Mouse (Mus musculus): ENCODE results near the gene Gls. TPM values are rescaled to one million over a fixed set of nuclear protein-coding genes. Genes with fewer than 3 reads are reported as not detected.

Gls gene
- polyA plus RNA-seq, 1 experiment from 2014 or later: 33.9 TPM

DNA sequence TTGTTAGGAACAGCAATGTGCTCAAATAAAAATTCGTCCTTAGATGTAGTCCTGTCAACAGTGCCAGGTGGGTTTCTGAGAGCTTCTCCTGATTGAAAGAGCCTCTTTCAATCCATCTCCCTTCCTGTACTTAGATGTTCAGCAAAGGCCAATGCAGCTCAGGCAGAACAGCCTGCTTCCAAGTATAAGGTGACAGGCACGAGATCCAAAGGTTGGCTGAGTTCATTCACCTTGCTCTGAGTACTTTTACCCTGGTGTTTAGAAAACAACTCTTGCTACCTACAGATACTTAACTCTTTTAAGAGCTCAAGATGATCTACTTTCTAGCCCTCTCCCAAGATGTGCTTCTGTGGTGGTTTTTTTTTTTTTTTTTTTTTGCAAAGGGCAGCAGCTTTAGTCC, 56.0 kb downstream of the Gls start:
- H3K36me3 ChIP-seq (ENCODE audit: control insufficient read depth, insufficient read depth): no peaks in the 10 kb centered on the region
- no peaks in the 10 kb centered on the region for H3K4me1 ChIP-seq (replicated peaks; ENCODE audit: control insufficient read depth, insufficient read depth, low read length)
- peak; percentile 61; the same call in 1 of the 2 replicates for ATAC-seq
- no peak overlapping the region for H3K4me3 ChIP-seq (ENCODE audit: low read depth, low read length)
- no peak for TF ChIP-seq CTCF (IDR thresholded peaks at IDR 0.05; ENCODE audit: low read depth)
- no peaks in the 10 kb centered on the region for H3K27me3 ChIP-seq (replicated peaks; ENCODE audit: control insufficient read depth, insufficient read depth, low read length)
- H3K9me3 ChIP-seq (ENCODE audit: control insufficient read depth): no peaks in the 10 kb centered on the region
- H3K9ac ChIP-seq (ENCODE audit: low read depth, low read length): no peak overlapping the region
- no peak overlapping the region for H3K4me2 ChIP-seq (replicated peaks; ENCODE audit: low read depth)
- H3K27ac ChIP-seq (ENCODE audit: low read depth, low read length): 0 out of 2 replicates have a peak overlapping the region, but pooled peaks have one; percentile 6
- whole genome bisulfite sequencing: 43% methylated on average over 2 of the region's 2 CpGs

DNA sequence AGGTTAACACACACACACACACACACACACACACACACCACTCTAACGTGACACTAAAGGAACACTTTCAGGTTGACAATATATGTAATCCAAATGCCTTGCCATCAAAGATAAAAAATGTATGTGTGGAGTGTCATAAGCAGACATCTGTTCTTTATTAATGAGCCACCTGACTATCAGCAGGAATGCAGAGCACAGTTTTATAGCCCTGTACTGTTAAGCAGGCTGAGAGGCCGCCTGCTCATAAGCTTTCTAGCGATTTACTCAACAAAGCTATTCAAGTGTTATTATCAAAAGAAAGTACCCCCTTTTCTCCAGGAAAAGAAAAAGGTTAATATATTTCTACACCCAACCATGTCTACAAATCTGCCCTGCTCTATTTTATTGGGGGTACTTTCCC, 57.0 kb downstream of the Gls start:
- WGBS: 31% methylated on average over 3 of the region's 3 CpGs
- H3K4me1 ChIP-seq (replicated peaks; ENCODE audit: control insufficient read depth, insufficient read depth, low read length): no peaks in the 10 kb centered on the region
- TF ChIP-seq CTCF (IDR thresholded peaks at IDR 0.05; ENCODE audit: low read depth): no peak
- H3K9ac ChIP-seq (ENCODE audit: low read depth, low read length): no peak overlapping the region
- H3K9me3 ChIP-seq (ENCODE audit: control insufficient read depth): no peaks in the 10 kb centered on the region
- H3K4me2 ChIP-seq (replicated peaks; ENCODE audit: low read depth): no peak overlapping the region
- H3K27me3 ChIP-seq (replicated peaks; ENCODE audit: control insufficient read depth, insufficient read depth, low read length): no peaks in the 10 kb centered on the region
- H3K36me3 ChIP-seq (ENCODE audit: control insufficient read depth, insufficient read depth): no peaks in the 10 kb centered on the region
- H3K27ac ChIP-seq (ENCODE audit: low read depth, low read length): no peak overlapping the region
- no peak for ATAC-seq
- H3K4me3 ChIP-seq (ENCODE audit: low read depth, low read length): no peak overlapping the region

DNA sequence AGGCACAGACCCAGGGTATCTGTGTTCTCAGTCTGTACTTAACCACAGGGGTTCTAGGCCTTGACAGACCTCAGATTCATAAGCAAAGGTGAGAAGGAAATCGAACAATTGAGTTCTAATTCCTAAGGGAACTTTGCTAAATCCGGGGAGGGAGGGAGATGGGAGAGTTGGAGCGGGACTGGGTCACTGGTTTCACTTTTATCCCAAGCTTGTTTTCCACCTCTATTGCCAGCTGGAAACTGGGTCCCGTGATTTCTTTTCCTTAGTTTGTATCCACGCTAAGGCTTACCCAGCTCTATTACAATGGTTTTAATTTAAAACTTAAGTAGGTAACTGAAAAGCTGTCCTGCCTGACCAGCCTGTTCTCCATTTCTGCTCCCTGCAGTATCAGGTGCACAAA, 57.7 kb downstream of the Gls start:
- Histone ChIP-seq H3K4me1 (replicated peaks; ENCODE audit: control insufficient read depth, insufficient read depth, low read length) (no peaks in the 10 kb centered on the region), H3K9me3 (ENCODE audit: control insufficient read depth) (no peaks in the 10 kb centered on the region), H3K27ac (ENCODE audit: low read depth, low read length) (no peak overlapping the region), H3K27me3 (replicated peaks; ENCODE audit: control insufficient read depth, insufficient read depth, low read length) (no peaks in the 10 kb centered on the region), H3K9ac (ENCODE audit: low read depth, low read length) (no peak overlapping the region), H3K4me3 (ENCODE audit: low read depth, low read length) (no peak overlapping the region), H3K36me3 (ENCODE audit: control insufficient read depth, insufficient read depth) (no peaks in the 10 kb centered on the region), H3K4me2 (replicated peaks; ENCODE audit: low read depth) (no peak overlapping the region)
- TF ChIP-seq CTCF (IDR thresholded peaks at IDR 0.05; ENCODE audit: low read depth): no peak
- 81% methylated on average over 5 of the region's 5 CpGs for WGBS
- ATAC-seq: no peak

DNA sequence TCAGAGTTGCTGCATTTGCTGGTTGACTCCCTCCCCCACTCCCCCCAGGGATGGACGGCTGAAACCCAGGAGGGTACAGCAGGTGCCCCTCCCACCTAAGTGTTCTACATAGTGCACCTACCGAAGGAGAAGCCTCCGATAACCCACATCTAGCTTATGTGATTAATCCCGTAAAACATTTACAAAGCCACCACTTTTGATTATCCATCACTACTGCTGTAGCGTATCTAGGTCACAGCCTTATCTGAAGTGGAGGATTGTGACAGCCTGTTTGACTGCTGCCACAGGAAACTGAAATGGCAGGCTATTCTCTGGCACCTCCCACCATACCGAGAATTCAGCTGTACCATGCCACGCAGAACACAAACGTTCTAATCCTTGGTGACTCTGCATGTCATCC, 61.8 kb downstream of the Gls start:
- peaks cover 13% of the 10 kb centered on the region; the same call in 1 of the 2 replicates for H3K36me3 ChIP-seq (ENCODE audit: control insufficient read depth, insufficient read depth)
- H3K27me3 ChIP-seq (replicated peaks; ENCODE audit: control insufficient read depth, insufficient read depth, low read length): no peaks in the 10 kb centered on the region
- H3K4me3 ChIP-seq (ENCODE audit: low read depth, low read length): no peak overlapping the region
- peak; percentile 85 for ATAC-seq
- TF ChIP-seq CTCF (IDR thresholded peaks at IDR 0.05; ENCODE audit: low read depth): no peak
- no peaks in the 10 kb centered on the region for H3K9me3 ChIP-seq (ENCODE audit: control insufficient read depth)
- H3K9ac ChIP-seq (ENCODE audit: low read depth, low read length): no peak overlapping the region
- no peaks in the 10 kb centered on the region for H3K4me1 ChIP-seq (replicated peaks; ENCODE audit: control insufficient read depth, insufficient read depth, low read length)
- H3K27ac ChIP-seq (ENCODE audit: low read depth, low read length): peak overlapping the region; percentile 50
- 28% methylated on average over 8 of the region's 8 CpGs for WGBS
- peak overlapping the region; percentile 30; the same call in 1 of the 2 replicates for H3K4me2 ChIP-seq (replicated peaks; ENCODE audit: low read depth)

DNA sequence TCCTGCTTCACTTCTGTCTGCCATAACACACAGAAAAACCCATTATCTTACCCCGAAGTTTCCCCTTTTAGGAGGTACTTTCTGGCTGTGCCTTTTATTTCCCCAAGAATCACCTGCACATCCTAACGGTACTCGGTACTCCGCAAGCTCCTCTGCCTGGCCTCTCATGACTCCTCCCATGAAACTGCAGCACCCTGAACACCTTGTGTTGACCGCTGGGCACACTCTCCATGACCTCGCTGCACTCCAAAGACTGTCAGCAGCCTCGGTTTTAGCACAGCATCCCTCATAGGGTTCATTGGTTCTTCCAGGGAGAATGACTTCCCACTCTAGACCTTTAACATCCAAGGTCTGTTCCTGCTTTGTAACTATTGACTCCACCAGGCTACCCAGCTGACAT, 62.3 kb downstream of the Gls start:
- peak overlapping the region; percentile 30; the same call in 1 of the 2 replicates for H3K4me2 ChIP-seq (replicated peaks; ENCODE audit: low read depth)
- peaks cover 19% of the 10 kb centered on the region for H3K36me3 ChIP-seq (ENCODE audit: control insufficient read depth, insufficient read depth)
- no peak for TF ChIP-seq CTCF (IDR thresholded peaks at IDR 0.05; ENCODE audit: low read depth)
- no peaks in the 10 kb centered on the region for H3K9me3 ChIP-seq (ENCODE audit: control insufficient read depth)
- no peaks in the 10 kb centered on the region for H3K4me1 ChIP-seq (replicated peaks; ENCODE audit: control insufficient read depth, insufficient read depth, low read length)
- no peak overlapping the region for H3K4me3 ChIP-seq (ENCODE audit: low read depth, low read length)
- H3K27ac ChIP-seq (ENCODE audit: low read depth, low read length): peak overlapping the region; percentile 50; the same call in 1 of the 2 replicates
- H3K27me3 ChIP-seq (replicated peaks; ENCODE audit: control insufficient read depth, insufficient read depth, low read length): no peaks in the 10 kb centered on the region
- WGBS: 58% methylated on average over 7 of the region's 7 CpGs
- no peak overlapping the region for H3K9ac ChIP-seq (ENCODE audit: low read depth, low read length)
- ATAC-seq: peak; percentile 4; the same call in 1 of the 2 replicates

DNA sequence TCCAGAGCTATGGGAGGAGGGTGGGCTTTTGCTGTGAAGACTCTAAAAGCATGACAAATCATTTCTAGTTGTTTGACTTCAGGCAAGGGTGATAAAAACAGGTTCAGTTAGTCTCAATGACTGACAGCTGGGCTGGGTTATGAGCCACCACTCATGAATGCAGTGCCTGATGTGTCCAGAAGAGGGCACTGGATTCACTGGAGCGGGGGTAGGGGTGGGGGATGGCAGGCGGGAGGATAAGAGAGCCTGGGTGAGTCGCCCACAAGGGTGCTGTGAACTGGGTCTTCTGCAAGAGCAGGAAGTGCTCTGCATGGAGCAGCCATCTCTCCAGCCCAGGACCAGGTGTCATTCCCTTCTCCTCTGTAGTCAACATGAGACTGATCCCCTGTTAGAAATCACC, 63.0 kb downstream of the Gls start:
- H3K9ac ChIP-seq (ENCODE audit: low read depth, low read length): no peak overlapping the region
- H3K4me3 ChIP-seq (ENCODE audit: low read depth, low read length): no peak overlapping the region
- H3K27me3 ChIP-seq (replicated peaks; ENCODE audit: control insufficient read depth, insufficient read depth, low read length): no peaks in the 10 kb centered on the region
- TF ChIP-seq CTCF (IDR thresholded peaks at IDR 0.05; ENCODE audit: low read depth): peak; percentile 79
- peak; percentile 22; the same call in 1 of the 2 replicates for ATAC-seq
- H3K9me3 ChIP-seq (ENCODE audit: control insufficient read depth): no peaks in the 10 kb centered on the region
- H3K4me1 ChIP-seq (replicated peaks; ENCODE audit: control insufficient read depth, insufficient read depth, low read length): no peaks in the 10 kb centered on the region
- H3K27ac ChIP-seq (ENCODE audit: low read depth, low read length): no peak overlapping the region
- 17% methylated on average over 3 of the region's 3 CpGs for WGBS
- peaks cover 20% of the 10 kb centered on the region for H3K36me3 ChIP-seq (ENCODE audit: control insufficient read depth, insufficient read depth)
- H3K4me2 ChIP-seq (replicated peaks; ENCODE audit: low read depth): no peak overlapping the region
